Mouse (Mus musculus) ES-E14 (cell line): ENCODE data around the gene Wbp2.

Source experiments
- CHD2 ChIP-seq: IDR thresholded peaks from 2 replicates; pipeline ENCODE4 v1.6.1; 2014; ENCODE audit warnings: mild to moderate bottlenecking, low read depth, low read length, inconsistent platforms
- HCFC1 ChIP-seq: IDR thresholded peaks from 2 replicates; pipeline ENCODE4 v1.6.1; 2012; ENCODE audit warnings: low read length, inconsistent platforms, borderline replicate concordance; ENCODE audit not compliant: insufficient read depth
- MAFK ChIP-seq: IDR thresholded peaks from 2 replicates; pipeline ENCODE4 v1.6.1; 2014; ENCODE audit warnings: mild to moderate bottlenecking, low read depth, low read length, inconsistent platforms; ENCODE audit not compliant: insufficient read depth
- ZC3H11A ChIP-seq: IDR thresholded peaks from 2 replicates; pipeline ENCODE4 v1.6.1; 2012; ENCODE audit warnings: low read depth, mild to moderate bottlenecking, inconsistent platforms, low read length, borderline replicate concordance

GRCm38 (mm10) chr11:116072608-116073007, 14.2 kb downstream of the Wbp2 start:
- no peak for TF ChIP-seq CHD2
- TF ChIP-seq HCFC1: no peak
- TF ChIP-seq ZC3H11A: no peak
- TF ChIP-seq MAFK: no peak
